Mouse (Mus musculus) thymus, adult 18-20 months (tissue): ENCODE measurements around the gene Btd.
"Not testable (repeated sequence)": the region's sequence is repeated elsewhere in the genome, so short reads cannot be mapped to it uniquely, and the experiment has no call there.

ENCODE experiments used
- DNase-seq, 2 experiments: peaks; one replicate each; pipeline ENCODE4 v3.0.0; 2022; ENCODE audit warnings: mixed read lengths in 2 of 2

Btd gene

DNA sequence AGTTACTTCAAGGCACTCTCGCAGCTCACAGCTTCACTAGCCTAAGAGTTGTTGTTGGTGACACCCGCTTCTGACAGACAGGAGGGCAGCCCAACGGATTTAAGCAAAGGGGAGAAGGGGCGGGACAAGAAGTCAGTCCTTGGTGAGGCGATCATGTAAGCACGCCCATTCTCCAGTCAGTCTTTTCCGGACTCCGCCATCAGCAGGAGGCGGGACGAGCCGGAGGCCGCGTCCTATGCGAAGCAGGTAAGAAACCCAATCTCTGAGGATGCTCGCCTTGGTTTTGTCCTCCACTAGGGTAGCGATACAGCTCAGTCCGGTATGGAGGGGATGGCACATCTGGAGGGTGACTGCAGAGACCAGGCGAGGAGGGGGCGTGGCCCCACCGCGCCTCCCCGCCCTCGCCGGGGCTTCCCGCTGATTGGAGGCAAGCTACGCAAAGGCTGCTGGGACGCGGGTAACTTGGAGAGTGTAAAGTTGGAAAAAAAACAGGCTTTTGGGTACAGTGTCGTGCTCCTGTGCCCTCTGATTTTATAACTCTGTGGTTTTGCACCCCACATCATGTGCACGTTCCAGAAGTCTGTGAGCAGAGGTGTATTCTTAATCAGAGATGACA is at the start of gene Btd, which contains the start of gene Hacl1:
Btd (plus strand) TSS at position 139 of the 616 bp plus-strand sequence.
Hacl1 (minus strand) TSS at position 397 of the 616 bp plus-strand sequence.
- DNase-seq: peak; percentile 78 to 92

DNA sequence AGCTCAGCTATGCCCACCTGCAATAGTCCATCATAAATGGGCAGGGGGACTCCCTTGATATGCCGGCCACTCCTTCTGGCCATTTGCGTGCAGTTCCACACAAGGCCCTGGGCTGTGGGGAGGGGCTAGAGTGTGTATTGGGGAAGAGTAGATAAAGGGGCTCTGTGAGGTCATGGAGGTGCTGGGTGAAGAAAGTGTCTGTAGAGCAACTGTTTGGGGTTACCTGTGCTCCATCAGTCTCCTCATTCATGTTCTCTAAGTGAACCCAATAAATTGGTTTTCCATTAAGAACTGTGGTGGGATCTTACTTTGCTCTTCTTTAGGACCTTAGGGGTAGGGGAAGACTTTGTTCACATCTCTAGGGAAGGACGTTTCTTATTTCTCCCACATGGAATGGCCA is 49.6 kb upstream of the Btd start, which contains the start of gene Colq:
Colq (minus strand) TSS at position 101 of the 400 bp plus-strand sequence.
- no peak for DNase-seq

DNA sequence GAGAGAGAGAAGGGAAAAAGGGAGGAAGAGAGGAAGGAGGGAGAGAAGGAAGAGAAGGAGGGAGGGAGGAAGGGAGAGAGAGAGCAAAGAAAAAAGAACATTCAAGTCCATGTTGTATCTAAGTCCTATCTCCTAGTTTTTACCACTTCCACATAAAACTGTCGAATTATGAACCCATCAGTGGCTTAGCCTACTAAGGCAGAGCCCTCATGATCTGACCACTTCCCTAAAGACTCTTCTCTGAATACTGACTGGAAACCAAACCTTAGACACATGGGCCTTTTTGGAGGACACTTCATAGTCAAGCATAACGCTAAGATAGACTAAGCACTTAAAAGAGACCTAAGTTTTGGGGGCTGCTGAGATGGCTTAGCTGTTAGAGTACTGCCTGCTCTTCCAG is 47.8 kb upstream of the Btd start:
- no peak for DNase-seq

DNA sequence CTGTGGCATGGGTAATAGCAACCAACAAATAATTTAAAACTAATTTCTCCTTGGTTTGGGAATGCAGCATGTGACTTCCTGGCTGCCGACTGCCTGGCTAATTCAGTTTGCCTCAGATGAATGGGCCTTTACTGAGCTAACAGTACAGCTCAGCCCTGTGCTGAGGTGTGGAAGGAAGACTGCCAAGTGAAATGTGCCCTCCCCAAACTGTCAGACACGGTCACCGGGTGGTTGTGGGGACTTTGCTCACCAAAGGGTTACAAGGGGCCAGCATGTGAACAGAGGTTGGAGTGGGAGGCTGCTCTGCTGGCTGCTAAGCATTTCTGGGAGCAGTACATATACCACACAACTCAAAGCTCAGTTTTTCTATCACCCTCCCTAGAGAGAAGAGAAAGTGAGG is 46.1 kb upstream of the Btd start:
- no peak for DNase-seq

DNA sequence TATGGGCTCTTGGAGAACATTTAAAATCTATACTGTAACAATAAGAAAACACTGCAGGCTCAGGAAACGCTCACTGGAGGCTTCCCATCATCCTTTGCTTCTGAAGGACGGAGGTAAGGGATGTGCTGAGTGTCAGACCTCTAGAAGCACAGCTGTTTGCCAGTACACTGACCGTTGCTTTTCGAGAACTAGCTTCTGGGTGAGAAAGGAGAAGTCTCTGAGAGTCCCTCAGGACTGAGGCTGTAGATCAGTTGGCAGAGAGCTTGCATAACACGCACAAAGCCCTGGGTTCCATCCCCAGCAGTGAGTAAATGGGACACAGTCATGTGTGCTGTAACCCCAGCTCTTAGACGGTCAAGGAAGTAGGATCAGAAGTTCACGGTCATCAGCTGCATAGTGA is 44.4 kb upstream of the Btd start:
- no peak for DNase-seq

DNA sequence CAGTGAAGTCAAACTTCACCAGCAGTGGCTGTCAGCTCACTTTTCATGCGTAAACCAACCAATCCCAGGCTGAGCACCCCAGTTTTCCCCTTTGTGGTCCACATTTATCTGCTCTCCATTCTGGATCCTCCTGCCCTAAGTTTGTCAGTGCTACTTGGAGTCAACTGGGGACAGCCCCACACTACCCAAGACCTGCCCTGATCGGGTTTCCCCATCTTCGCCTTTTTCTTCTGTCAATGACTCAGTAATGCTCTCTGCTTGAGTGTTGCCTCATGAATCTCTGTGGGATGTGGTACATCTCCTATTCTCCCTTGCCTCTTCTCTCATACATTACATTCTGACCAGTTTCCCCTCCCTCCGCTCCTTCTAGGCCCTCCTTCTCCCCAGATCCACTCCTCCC is 43.4 kb upstream of the Btd start:
- no peak for DNase-seq

DNA sequence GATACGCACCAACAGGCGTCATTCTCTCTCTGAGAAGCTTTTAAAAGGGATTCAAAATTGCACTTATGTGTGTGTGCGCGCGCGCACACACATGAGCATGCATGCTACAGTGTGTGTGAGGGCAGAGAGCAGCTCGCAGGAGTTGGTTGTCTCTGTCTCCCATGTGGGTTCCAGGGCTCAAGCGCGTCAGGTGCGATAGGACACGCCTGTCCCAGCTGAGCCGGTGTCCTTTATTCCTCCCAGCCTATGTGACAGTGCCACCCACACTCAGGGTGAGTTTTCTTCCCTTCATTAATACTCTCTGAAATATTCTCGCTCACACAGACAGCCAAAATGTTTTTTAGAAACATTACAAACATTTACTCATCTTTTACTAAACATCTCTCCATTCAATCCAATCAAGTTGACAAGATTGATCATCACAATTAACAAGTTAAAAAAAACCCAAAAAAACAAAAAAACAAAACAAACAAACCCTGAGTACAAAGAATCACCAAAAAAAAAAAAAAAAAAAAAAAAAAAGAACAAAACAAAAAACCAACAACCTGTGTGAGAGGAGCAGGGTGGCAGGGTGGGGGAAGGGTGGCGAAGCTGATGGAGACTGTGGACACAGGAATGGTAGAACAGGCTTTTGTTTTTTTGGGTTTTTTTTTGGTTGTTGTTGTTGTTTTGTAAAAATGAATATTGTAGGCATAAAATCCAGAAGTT is 38.8 kb upstream of the Btd start:
- DNase-seq: no peak

DNA sequence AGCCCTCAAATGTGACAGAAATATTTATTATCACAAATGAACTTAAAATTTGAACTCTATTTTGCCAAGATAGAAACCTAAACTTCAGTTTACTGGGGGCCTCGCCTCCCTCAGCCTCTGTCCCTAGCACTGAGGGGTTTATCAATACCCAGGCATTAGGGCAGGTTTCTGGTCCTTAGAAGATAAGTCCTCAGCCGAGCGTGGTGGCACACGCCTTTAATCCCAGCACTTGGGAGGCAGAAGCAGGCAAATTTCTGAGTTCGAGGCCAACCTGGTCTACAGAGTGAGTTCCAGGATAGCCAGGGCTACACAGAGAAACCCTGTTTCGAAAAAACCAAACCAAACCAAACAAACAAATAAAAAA is 38.2 kb upstream of the Btd start:
- not testable (repeated sequence) for DNase-seq

DNA sequence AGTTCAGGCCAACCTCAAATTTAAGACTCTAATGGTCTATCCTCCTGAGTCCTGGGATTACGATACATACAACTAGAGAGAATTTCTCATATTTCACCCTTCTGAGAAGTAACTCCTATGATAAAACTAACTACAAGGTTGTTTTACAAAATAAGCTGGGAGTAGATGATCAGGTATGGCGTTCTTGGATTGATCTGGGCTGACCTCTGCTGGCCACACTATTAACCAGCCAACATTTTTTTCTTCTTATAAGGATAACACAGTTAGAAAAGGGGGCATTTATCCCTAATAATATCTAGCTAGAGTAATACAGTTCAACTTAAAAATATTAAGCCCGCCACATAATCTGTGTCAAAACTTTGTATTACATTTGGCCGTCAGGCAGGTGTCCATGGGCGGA is 35.9 kb upstream of the Btd start:
- peak in 1 of 2 experiments; percentile 35 for DNase-seq

DNA sequence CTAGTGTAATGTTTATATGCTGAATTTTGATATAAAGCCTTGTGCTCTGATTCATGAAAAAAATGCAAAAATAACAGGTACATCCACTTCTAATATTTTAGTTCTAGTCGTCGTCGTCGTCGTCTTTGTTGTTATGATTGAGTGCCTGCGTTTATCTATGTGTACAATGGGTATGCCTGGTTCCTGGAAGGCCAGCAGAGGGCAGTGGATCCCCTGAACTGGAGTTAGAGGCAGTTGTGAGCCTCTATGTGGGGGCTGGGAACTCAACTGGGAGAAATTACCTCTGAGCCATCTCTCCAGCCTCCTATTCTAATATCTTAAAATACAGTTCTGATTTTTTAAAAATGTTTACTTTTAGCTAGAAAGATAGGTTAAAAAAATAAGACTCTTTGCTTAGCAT is 35.3 kb upstream of the Btd start:
- no peak for DNase-seq

DNA sequence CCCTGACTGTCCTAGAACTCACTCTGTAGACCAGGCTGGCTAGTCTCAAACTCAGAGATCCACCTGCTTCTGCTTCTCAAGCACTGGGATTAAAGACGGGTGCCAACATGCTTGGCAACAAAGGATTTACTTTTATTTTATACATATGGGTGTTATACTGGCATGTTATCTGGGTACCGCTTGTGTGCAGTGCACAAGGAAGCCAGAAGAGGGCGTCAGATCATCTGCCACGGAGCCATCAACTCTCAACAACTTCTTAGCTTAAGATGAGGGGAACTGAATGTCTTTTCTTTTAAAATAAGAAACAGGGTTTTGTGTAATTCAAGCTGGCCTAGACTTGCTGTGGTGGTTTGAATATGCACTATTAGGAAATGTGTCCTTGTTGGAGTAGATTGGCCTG is 28.8 kb upstream of the Btd start:
- no peak for DNase-seq

DNA sequence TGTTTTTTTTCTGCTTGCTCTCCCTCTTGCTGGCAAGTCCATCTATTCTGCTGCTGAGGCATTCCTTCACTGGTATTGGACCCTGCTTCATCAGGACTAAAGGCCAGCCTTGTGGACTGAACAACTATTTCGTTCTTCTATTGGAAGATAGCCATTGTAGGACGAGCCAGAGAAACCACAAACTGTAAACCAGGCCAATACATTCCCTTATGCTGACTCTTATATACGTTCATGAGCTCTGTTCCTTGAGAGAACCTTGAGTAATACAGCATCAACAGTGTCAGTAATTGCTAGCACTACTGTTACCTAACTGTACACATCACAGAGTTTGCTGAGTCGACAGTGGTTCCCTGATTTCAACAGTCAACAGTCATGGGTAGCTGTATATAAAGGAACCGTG is 27.2 kb upstream of the Btd start:
- no peak for DNase-seq

DNA sequence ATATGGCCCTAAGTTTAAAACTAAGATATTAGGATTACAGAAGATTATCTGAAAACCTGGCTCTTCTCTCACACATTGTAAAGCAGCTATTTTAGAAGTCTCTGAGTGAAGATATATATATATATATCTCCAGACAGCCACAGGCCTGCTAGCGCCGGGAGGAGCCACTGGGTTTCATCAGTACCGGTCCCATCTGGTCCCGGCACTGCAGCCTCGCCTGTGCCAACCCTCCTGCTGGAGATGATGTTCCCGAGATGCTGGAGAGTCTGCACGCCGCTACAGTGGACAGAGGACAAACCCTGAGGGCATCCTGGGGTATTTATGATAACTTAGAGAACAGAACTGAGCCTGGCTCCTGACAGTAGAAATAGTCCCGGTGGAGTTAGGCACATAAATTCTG is 23.6 kb upstream of the Btd start:
- DNase-seq: no peak

DNA sequence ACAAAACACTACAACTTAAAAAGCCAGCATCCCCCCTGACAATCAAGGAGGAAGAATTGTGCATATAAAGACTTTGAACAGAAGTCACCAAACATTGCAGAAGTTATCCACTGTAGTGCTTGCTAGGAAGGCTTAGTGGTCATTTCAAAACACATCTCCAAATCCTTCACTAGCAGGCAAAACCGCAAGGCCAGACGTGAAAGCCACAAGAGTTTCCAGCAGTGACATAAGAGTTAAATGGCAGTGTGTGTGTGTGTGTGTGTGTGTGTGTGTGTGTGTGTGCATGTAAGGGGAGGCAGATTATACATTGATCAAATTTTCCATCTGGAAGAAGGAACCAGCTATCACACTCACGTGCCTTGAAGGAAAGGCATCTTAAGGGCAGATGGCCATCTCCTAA is 22.8 kb upstream of the Btd start:
- no peak for DNase-seq

DNA sequence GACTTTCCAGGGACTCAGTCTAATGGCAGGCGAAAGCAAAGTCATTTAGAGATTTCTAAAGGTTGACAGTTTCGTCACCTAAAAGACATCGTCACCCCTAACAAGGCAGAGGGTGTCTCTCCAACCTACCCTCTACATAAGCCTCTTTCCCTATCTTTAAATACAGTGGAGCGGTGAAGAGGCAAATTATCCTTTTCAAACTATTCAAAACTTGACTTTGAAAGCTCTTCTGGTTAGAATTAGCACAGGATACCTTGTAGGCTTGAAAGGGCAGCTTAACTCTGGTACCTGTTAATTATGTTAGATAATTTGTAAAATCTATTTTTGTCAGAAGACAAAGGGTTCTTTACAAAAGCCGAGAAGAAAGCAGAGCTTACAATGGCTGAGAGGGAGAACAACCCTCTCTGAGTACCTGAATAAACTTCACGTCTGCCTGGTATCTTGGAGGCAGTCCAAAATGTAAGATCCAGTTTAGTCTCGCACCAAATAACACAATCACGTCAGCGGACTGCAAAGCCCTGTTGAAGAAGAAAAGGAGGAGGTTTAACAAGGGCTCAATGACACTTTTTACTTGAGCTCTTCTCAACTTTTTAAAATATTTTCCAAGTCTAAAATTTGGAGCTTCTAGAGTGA is 20.1 kb upstream of the Btd start:
- no peak for DNase-seq

DNA sequence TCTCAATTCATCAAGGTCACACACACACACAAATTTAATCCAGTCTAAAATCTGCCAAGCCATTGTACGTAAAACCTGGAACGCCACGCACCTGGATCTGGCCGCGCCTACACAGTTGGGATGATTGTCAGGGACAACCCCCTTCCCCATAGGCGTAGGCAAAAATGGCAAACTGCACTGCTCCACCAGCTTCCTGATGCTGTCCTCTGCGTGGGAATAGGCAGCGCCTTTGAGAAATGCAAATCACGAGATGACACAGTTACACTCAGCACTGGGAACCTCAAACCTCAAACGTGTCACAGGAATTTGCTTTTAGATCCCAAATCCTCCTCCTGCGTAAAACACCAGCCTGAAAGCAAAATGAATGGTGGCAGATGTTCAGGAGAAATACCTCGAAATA is 18.1 kb upstream of the Btd start:
- DNase-seq: no peak

DNA sequence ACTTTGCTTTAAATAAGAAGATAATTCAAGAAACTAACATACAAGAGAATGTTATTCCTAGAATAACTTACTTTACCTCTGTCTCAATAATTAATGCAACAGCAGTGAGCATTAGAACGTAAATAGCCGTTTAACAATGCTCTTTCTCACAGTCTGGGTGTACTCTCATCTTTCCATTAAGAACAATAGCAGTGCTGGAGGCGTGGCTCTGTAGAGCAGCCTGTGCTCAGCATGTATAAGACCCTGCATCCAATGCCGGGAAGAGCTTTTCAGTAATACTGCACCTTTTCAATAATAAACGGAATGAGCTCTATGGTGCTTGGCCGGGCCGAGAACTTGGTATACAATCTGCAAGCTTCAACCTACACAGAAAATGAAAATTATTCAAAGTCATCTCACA is 10.2 kb upstream of the Btd start:
- DNase-seq: no peak

DNA sequence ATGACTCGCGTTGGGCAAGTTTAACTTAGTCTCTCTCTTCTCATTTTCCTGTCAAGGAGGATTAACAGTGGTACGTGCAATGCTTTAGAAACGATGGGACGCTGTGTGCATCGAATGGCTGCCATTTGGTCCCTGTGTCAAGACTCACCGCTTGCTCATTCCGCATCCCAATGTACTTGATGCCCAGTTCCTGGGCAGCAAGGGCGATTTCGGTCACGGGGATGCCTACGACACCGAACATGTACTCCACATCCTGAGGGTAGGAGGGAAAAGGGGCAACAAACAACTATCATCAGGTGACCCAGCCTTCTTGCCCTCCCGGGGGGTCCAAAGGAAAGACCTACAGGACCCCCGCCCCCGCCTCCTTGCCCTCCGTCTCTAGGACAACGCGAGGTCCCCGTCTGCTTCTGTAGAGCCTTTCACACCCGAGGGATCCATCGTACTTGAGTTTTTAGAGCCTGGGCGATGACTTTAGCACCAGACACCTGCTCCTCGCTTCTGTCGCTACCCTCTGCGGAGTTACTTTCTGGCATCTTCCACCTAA is 410 bp upstream of the Btd start, which contains the start of gene Gm49387:
Gm49387 (minus strand) TSS at position 533 of the 544 bp plus-strand sequence.
- peak in 1 of 2 experiments; percentile 26 for DNase-seq

DNA sequence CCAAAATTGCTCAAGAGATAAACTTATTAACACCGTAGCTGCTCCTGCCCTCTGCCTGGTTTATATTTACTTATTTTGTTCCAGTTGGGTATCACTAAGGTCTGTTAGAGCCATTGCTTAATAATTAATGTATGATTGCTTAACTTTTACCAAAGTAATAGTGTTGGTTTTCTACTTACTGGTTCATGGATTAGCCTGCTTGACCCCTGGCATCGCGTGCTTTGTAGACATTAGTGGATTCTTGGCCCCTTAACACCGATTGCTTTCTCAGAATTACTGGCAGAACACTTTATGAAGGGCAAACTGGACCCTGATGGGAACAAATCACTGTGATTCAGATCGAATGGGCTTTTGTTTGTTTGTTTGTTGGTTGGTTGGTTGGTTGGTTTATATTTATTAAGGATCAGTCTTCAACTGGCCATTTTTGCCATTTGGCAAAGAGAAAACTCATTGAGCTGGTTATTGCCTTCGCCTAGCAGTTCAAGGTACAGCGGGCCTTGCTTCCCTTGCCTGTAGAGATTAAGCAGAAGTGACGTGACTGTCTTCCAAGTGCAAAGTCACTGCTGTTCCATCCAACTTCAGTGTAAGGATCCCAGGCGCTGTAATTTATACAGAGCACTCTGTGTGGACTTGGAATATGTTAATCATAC is 803 bp downstream of the Btd start:
- no peak for DNase-seq

DNA sequence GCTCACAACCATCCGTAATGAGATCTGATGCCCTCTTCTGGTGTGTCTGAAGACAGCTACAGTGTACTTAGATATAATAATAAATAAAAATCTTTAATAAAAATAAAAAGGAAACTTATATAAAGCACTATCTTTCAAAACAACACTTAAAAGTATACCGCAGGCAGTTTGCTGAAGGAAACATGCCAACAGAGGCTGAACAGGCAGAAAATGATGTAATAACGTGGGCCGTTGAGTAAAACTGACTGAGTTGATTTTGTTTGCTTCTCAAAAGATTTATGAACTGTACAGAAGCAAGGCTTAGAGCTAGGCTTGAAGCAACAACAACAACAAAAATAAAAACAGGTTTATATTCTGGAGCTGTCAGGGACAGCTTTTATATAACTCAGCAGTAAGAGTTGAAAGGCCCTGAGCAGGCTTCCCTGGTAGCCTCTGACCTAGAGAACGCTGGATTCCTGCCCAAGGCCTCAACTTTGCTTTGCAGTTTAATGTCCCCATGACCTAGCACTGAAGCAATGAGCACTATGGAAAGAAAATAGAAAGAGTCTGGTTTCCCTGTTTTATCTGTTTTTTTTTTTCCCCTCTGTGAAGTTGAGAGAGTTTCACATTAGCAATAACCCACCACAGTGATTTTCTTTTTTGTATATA is 3.5 kb downstream of the Btd start:
- no peak for DNase-seq

DNA sequence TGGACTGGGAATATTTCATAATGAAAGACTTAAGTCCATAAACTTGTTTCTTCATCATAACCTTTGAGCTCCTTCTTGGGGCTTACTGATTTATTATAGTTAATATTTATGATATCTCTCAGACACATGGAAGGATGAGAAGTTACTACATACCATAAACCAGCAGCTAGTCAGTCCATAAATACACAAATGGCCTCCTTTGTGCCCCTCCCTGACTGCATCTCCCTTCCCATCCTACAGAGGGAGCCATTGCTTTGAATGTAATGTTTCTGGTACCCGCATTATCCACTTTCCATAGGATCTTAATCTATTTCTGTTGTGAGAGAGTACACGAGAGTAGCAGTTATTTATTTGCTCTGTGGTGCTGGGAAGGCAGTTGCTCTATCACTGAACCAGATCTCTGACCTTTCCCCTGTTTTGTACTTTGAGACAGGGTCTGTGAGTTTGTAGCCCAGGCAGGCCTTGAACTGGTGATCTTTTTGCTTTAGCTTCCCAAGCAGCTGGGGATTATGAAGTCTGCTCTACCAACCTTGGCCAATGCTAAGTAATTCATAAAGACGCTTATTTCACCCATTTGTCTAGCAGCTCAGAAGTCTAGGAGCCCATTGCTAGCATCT is 4.2 kb downstream of the Btd start:
- DNase-seq: no peak

DNA sequence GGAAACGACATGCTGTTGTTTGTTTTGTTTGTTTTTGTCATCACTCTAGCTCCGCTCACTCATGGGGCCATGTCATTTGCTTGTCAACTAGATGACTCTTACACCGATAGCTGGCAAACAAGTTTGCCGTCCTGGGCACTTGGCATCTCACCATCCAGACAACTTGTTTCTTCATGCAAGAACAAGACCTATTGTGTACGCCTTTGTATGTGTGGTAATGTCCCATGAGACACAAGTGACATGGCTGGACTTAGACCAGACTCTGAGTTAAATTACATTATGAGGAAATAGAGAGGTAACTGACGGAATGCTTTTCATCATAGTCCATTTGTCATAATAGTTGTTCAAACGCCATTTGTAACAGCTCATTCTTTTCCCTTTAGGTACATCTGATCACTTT is 5.1 kb downstream of the Btd start:
- no peak for DNase-seq
